Mouse (Mus musculus): Measurements from ENCODE around the gene Rimbp2. TPM values are rescaled to one million over a fixed set of nuclear protein-coding genes. Genes with fewer than 3 reads are reported as not detected.

The Rimbp2 gene
- total and polyA plus RNA-seq, 3 experiments = not detected

DNA sequence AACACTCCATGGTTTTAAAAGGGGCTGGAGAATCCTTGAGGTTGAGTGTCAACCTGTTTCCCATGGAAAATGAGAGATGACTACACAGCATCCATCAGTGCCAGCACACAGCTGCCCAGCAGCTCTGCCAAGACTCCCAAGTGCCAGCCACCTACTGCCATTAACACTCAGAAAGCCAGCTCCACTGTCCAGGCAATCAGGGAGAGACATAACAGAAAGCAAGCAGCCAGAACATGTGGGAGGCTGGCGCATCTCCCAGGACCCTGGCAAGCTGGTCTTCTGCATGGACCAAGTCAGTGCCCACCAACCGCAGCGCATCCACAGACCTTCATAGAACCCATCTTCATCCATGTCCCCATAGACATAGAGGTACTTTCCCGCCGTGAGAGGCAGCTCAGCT lies 152.7 kb downstream of the Rimbp2 start:
- Histone ChIP-seq H3K27ac (ENCODE audit: insufficient read depth, low read depth) (no peak overlapping the region), H3K27me3 (replicated peaks) (no peaks in the 10 kb centered on the region), H3K4me2 (ENCODE audit: insufficient read depth, low read depth, poor library complexity, severe bottlenecking) (no peak overlapping the region), H3K4me3 (replicated peaks in 1 of 3; ENCODE audit: low read depth in 2 of 3, low read length in 2 of 3, poor library complexity in 1 of 3) (no peak overlapping the region), H3K9me3 (replicated peaks; ENCODE audit: low read length) (peaks cover 91% of the 10 kb centered on the region), H3K9ac (ENCODE audit: insufficient read depth, low read depth) (no peak overlapping the region), H3K4me1 (ENCODE audit: control insufficient read depth in 1 of 2, insufficient read depth in 2 of 2) (no peaks in the 10 kb centered on the region), H3K36me3 (replicated peaks in 1 of 2; ENCODE audit: control insufficient read depth in 1 of 2, insufficient read depth in 1 of 2, low read length in 1 of 2) (no peaks in the 10 kb centered on the region), H3K79me2 (replicated peaks; ENCODE audit: control insufficient read depth, extremely low read depth, insufficient read depth, poor library complexity, severe bottlenecking) (no peaks in the 10 kb centered on the region)
- dilution Hi-C loops (cut with MboI; ENCODE audit: extremely low pct_ligation_motif_present, extremely low pct_unique_long_range_greater_than_20kb, low sequenced_read_pairs) = no loop called here
- in situ Hi-C loops (cut with MboI; ENCODE audit: low pct_ligation_motif_present, low pct_unique_long_range_greater_than_20kb, low sequenced_read_pairs) = no loop called here
- no peak for TF ChIP-seq UBTF (IDR thresholded peaks at IDR 0.05; ENCODE audit: low read depth, low read length)
- TF ChIP-seq MAX (IDR thresholded peaks at IDR 0.05; ENCODE audit: low read length) = no peak
- no peak for TF ChIP-seq GABPA (IDR thresholded peaks at IDR 0.05; ENCODE audit: insufficient replicate concordance, low read depth, low read length)
- no peak for TF ChIP-seq JUND (conservative IDR thresholded peaks at IDR 0.05; ENCODE audit: low read depth, low read length)
- TF ChIP-seq POLR2A (IDR thresholded peaks at IDR 0.05; ENCODE audit: low read depth, low read length) = no peak
- no peak for TF ChIP-seq RAD21 (IDR thresholded peaks at IDR 0.05; ENCODE audit: low read depth, low read length)
- TF ChIP-seq NELFE (IDR thresholded peaks at IDR 0.05; ENCODE audit: low read depth, low read length) = no peak
- TF ChIP-seq RCOR1 (conservative IDR thresholded peaks at IDR 0.05; ENCODE audit: low read depth, low read length) = no peak
- no peak for DNase-seq (ENCODE audit: extremely low read depth)

DNA sequence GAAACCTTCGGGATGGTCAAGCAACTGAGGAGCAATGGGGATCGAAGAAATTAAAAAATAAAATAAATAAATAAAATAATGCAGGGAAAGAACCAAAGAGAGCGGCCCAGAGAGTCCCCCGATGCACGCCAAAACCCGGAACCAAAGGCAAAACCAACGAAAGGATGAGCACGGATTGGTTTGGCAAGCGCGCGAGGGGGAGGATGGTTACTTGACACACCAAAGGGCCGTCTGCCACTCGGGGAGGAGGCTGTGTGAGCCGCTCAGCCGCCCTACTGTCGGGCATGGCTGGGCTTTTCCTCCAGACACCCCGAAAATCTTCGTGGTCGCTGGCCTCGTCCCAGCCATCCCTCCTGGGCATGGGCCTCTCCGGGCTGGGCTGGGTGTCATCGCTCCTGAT lies 171.7 kb downstream of the Rimbp2 start:
- H3K9me3 ChIP-seq (replicated peaks; ENCODE audit: low read length) = peaks cover 94% of the 10 kb centered on the region

GRCm38 (mm10) chr5:128776386-128776785 lies 176.9 kb downstream of the Rimbp2 start:
- Histone ChIP-seq H3K27ac (ENCODE audit: insufficient read depth, low read depth) (no peak overlapping the region), H3K4me1 (ENCODE audit: control insufficient read depth in 1 of 2, insufficient read depth in 2 of 2) (no peaks in the 10 kb centered on the region), H3K9ac (ENCODE audit: insufficient read depth, low read depth) (no peak overlapping the region), H3K9me3 (replicated peaks; ENCODE audit: low read length) (peaks cover 92% of the 10 kb centered on the region), H3K4me3 (replicated peaks in 1 of 3; ENCODE audit: low read depth in 2 of 3, low read length in 2 of 3, poor library complexity in 1 of 3) (no peak overlapping the region), H3K79me2 (replicated peaks; ENCODE audit: control insufficient read depth, extremely low read depth, insufficient read depth, poor library complexity, severe bottlenecking) (no peaks in the 10 kb centered on the region), H3K27me3 (replicated peaks) (no peaks in the 10 kb centered on the region), H3K4me2 (ENCODE audit: insufficient read depth, low read depth, poor library complexity, severe bottlenecking) (no peak overlapping the region), H3K36me3 (replicated peaks in 1 of 2; ENCODE audit: control insufficient read depth in 1 of 2, insufficient read depth in 1 of 2, low read length in 1 of 2) (peaks cover 0 to 2% of the 10 kb centered on the region in 2 experiments)
- dilution Hi-C loops (cut with MboI; ENCODE audit: extremely low pct_ligation_motif_present, extremely low pct_unique_long_range_greater_than_20kb, low sequenced_read_pairs) = no loop called here
- DNase-seq (ENCODE audit: extremely low read depth) = no peak
- TF ChIP-seq ZKSCAN1 (IDR thresholded peaks at IDR 0.05; ENCODE audit: borderline replicate concordance, low read depth, low read length) (no peak), NRF1 (IDR thresholded peaks at IDR 0.05; ENCODE audit: low read depth, low read length) (no peak), PAX5 (IDR thresholded peaks at IDR 0.05; ENCODE audit: low read length) (no peak), SIN3A (IDR thresholded peaks at IDR 0.05; ENCODE audit: low read length) (no peak), GABPA (IDR thresholded peaks at IDR 0.05; ENCODE audit: insufficient replicate concordance, low read depth, low read length) (no peak), TCF12 (IDR thresholded peaks at IDR 0.05; ENCODE audit: low read depth, low read length) (no peak), BHLHE40 (IDR thresholded peaks at IDR 0.05; ENCODE audit: low read depth, low read length) (no peak), EP300 (IDR thresholded peaks at IDR 0.05; ENCODE audit: low read length) (no peak), USF2 (conservative IDR thresholded peaks at IDR 0.05; ENCODE audit: low read depth, low read length) (no peak), TBP (conservative IDR thresholded peaks at IDR 0.05; ENCODE audit: low read depth, low read length) (no peak), E2F4 (IDR thresholded peaks at IDR 0.05; ENCODE audit: insufficient replicate concordance, low read depth, low read length) (no peak), JUND (conservative IDR thresholded peaks at IDR 0.05; ENCODE audit: low read depth, low read length) (no peak), MEF2A (IDR thresholded peaks at IDR 0.05; ENCODE audit: borderline replicate concordance, low read depth, low read length) (no peak), HCFC1 (IDR thresholded peaks at IDR 0.05; ENCODE audit: low read depth, low read length) (no peak), MXI1 (IDR thresholded peaks at IDR 0.05; ENCODE audit: low read depth, low read length) (no peak)
- in situ Hi-C loops (cut with MboI; ENCODE audit: low pct_ligation_motif_present, low pct_unique_long_range_greater_than_20kb, low sequenced_read_pairs) = no loop called here

More for the DNA sequence above, 171.7 kb downstream of the Rimbp2 start:
- no peaks in the 10 kb centered on the region for H3K36me3 ChIP-seq (replicated peaks in 1 of 2; ENCODE audit: control insufficient read depth in 1 of 2, insufficient read depth in 1 of 2, low read length in 1 of 2)
- H3K27me3 ChIP-seq (replicated peaks) = no peaks in the 10 kb centered on the region
- dilution Hi-C loops (cut with MboI; ENCODE audit: extremely low pct_ligation_motif_present, extremely low pct_unique_long_range_greater_than_20kb, low sequenced_read_pairs) (no loop called here), in situ Hi-C loops (cut with MboI; ENCODE audit: low pct_ligation_motif_present, low pct_unique_long_range_greater_than_20kb, low sequenced_read_pairs) (no loop called here)
- no peak overlapping the region for H3K27ac ChIP-seq (ENCODE audit: insufficient read depth, low read depth)
- no peak overlapping the region for H3K4me2 ChIP-seq (ENCODE audit: insufficient read depth, low read depth, poor library complexity, severe bottlenecking)
- H3K79me2 ChIP-seq (replicated peaks; ENCODE audit: control insufficient read depth, extremely low read depth, insufficient read depth, poor library complexity, severe bottlenecking) = no peaks in the 10 kb centered on the region
- TF ChIP-seq CHD1 (IDR thresholded peaks at IDR 0.05; ENCODE audit: low read depth, low read length) (no peak), USF1 (IDR thresholded peaks at IDR 0.05; ENCODE audit: low read depth, low read length) (no peak), USF2 (conservative IDR thresholded peaks at IDR 0.05; ENCODE audit: low read depth, low read length) (no peak), JUND (conservative IDR thresholded peaks at IDR 0.05; ENCODE audit: low read depth, low read length) (no peak), MAX (IDR thresholded peaks at IDR 0.05; ENCODE audit: low read length) (no peak), NRF1 (IDR thresholded peaks at IDR 0.05; ENCODE audit: low read depth, low read length) (no peak), CHD2 (IDR thresholded peaks at IDR 0.05; ENCODE audit: low read length) (no peak), TCF12 (IDR thresholded peaks at IDR 0.05; ENCODE audit: low read depth, low read length) (no peak), EP300 (IDR thresholded peaks at IDR 0.05; ENCODE audit: low read length) (no peak), MEF2A (IDR thresholded peaks at IDR 0.05; ENCODE audit: borderline replicate concordance, low read depth, low read length) (no peak), SMC3 (IDR thresholded peaks at IDR 0.05; ENCODE audit: low read depth, low read length) (no peak), JUN (IDR thresholded peaks at IDR 0.05; ENCODE audit: insufficient read depth, low read depth, low read length) (no peak), MYC (IDR thresholded peaks at IDR 0.05; ENCODE audit: low read depth, low read length) (no peak), POLR2A (IDR thresholded peaks at IDR 0.05; ENCODE audit: low read depth, low read length) (no peak), IRF4 (IDR thresholded peaks at IDR 0.05; ENCODE audit: low read depth, low read length) (no peak), MAFK (IDR thresholded peaks at IDR 0.05; ENCODE audit: insufficient replicate concordance, low read length) (no peak), MXI1 (IDR thresholded peaks at IDR 0.05; ENCODE audit: low read depth, low read length) (no peak)
- DNase-seq (ENCODE audit: extremely low read depth) = no peak
- no peaks in the 10 kb centered on the region for H3K4me1 ChIP-seq (ENCODE audit: control insufficient read depth in 1 of 2, insufficient read depth in 2 of 2)
- H3K4me3 ChIP-seq (replicated peaks in 1 of 3; ENCODE audit: low read depth in 2 of 3, low read length in 2 of 3, poor library complexity in 1 of 3) = no peak overlapping the region
- no peak overlapping the region for H3K9ac ChIP-seq (ENCODE audit: insufficient read depth, low read depth)
